In genomic region chr10:23450997-23451396, GRCm38 (mm10) we compare ENCODE assay signal across 17 mouse cellular contexts.
DNase-seq lines count a peak whose midpoint lies in the region; ATAC-seq and TF ChIP-seq lines count a peak whose summit lies in the region.
"Had no signal": no experiment of that assay in that cellular context is flagged by ENCODE, and none has a peak within 500 bp of the region (broad histone marks: within the 10 kb centered on the region; RNA-seq: fewer than 3 reads in every experiment).

No protein-coding gene starts in this region.

- H3K4me1 ChIP-seq in embryonic facial prominence, embryonic 13.5 days: peaks cover 19% of the 10 kb centered on the region
- H3K4me1 ChIP-seq in embryonic facial prominence, embryonic 10.5 days: peaks cover 16% of the 10 kb centered on the region
- H3K4me1 ChIP-seq in midbrain, postnatal 0 days (ENCODE audit: insufficient read depth, low read length): no peaks in the 10 kb centered on the region
- peaks cover 4% of the 10 kb centered on the region; the same call in 1 of the 2 replicates for H3K4me1 ChIP-seq in midbrain, embryonic 11.5 days (ENCODE audit: control insufficient read depth, insufficient read depth, low read length)
- no peaks in the 10 kb centered on the region for H3K4me1 ChIP-seq in E14TG2a.4 (replicated peaks; ENCODE audit: low read depth, low read length)
- H3K4me1 ChIP-seq in limb, embryonic 11.5 days (ENCODE audit: control insufficient read depth, insufficient read depth, low read length): peaks cover 16% of the 10 kb centered on the region
- peaks cover 14% of the 10 kb centered on the region for H3K4me1 ChIP-seq in neural tube, embryonic 15.5 days
- H3K4me1 ChIP-seq: heart, embryonic 10.5 days; stomach, embryonic 15.5 days had no signal

- H3K4me3 ChIP-seq in embryonic facial prominence, embryonic 13.5 days: no peak overlapping the region
- no peak overlapping the region for H3K4me3 ChIP-seq in embryonic facial prominence, embryonic 10.5 days
- H3K4me3 ChIP-seq in midbrain, postnatal 0 days (ENCODE audit: low read depth, low read length): no peak overlapping the region
- H3K4me3 ChIP-seq in midbrain, embryonic 11.5 days (ENCODE audit: low read depth, low read length): no peak overlapping the region
- no peak overlapping the region for H3K4me3 ChIP-seq in E14TG2a.4 (replicated peaks; ENCODE audit: low read length)
- no peak overlapping the region for H3K4me3 ChIP-seq in limb, embryonic 11.5 days (ENCODE audit: low read depth, low read length)
- no peak overlapping the region for H3K4me3 ChIP-seq in neural tube, embryonic 15.5 days (replicated peaks)
- H3K4me3 ChIP-seq: erythroblast, embryonic 14.5 days; heart, embryonic 10.5 days; limb, embryonic 15.5 days; midbrain, embryonic 13.5 days; stomach, embryonic 15.5 days had no signal

- no peaks in the 10 kb centered on the region for H3K36me3 ChIP-seq in embryonic facial prominence, embryonic 13.5 days
- H3K36me3 ChIP-seq in embryonic facial prominence, embryonic 10.5 days (replicated peaks): no peaks in the 10 kb centered on the region
- H3K36me3 ChIP-seq in midbrain, postnatal 0 days (ENCODE audit: insufficient read depth, low read length): no peaks in the 10 kb centered on the region
- H3K36me3 ChIP-seq in midbrain, embryonic 11.5 days (ENCODE audit: control insufficient read depth, insufficient read depth, low read length): no peaks in the 10 kb centered on the region
- no peaks in the 10 kb centered on the region for H3K36me3 ChIP-seq in E14TG2a.4 (ENCODE audit: insufficient read depth, low read length)
- H3K36me3 ChIP-seq in limb, embryonic 11.5 days (ENCODE audit: control insufficient read depth, insufficient read depth, low read length): no peaks in the 10 kb centered on the region
- H3K36me3 ChIP-seq in neural tube, embryonic 15.5 days: no peaks in the 10 kb centered on the region
- H3K36me3 ChIP-seq: heart, embryonic 10.5 days; limb, embryonic 15.5 days; midbrain, embryonic 13.5 days; stomach, embryonic 15.5 days had no signal

- no peak overlapping the region for H3K9ac ChIP-seq in embryonic facial prominence, embryonic 13.5 days
- no peak overlapping the region for H3K9ac ChIP-seq in midbrain, postnatal 0 days (replicated peaks; ENCODE audit: low read length, poor library complexity, severe bottlenecking)
- H3K9ac ChIP-seq in midbrain, embryonic 11.5 days (ENCODE audit: low read length): no peak overlapping the region
- no peak overlapping the region for H3K9ac ChIP-seq in limb, embryonic 11.5 days (ENCODE audit: low read length)
- H3K9ac ChIP-seq in neural tube, embryonic 15.5 days (replicated peaks): no peak overlapping the region
- H3K9ac ChIP-seq: limb, embryonic 15.5 days; midbrain, embryonic 13.5 days; stomach, embryonic 15.5 days had no signal

- H3K4me2 ChIP-seq in embryonic facial prominence, embryonic 13.5 days: no peak overlapping the region
- H3K4me2 ChIP-seq in midbrain, postnatal 0 days (ENCODE audit: low read depth, low read length, poor library complexity, severe bottlenecking): no peak overlapping the region
- no peak overlapping the region for H3K4me2 ChIP-seq in midbrain, embryonic 11.5 days
- no peak overlapping the region for H3K4me2 ChIP-seq in limb, embryonic 11.5 days (ENCODE audit: low read depth, severe bottlenecking)
- no peak overlapping the region for H3K4me2 ChIP-seq in neural tube, embryonic 15.5 days
- H3K4me2 ChIP-seq: limb, embryonic 15.5 days; midbrain, embryonic 13.5 days; stomach, embryonic 15.5 days had no signal

- ATAC-seq in embryonic facial prominence, embryonic 13.5 days (ENCODE audit: insufficient number of reproducible peaks, insufficient read depth, low FRiP score, low TSS enrichment, low read depth): no peak
- no peak for ATAC-seq in midbrain, postnatal 0 days (ENCODE audit: low FRiP score)
- ATAC-seq in midbrain, embryonic 11.5 days (ENCODE audit: low FRiP score): no peak
- ATAC-seq in limb, embryonic 11.5 days (ENCODE audit: insufficient number of reproducible peaks, low FRiP score, low TSS enrichment, low read depth): no peak
- no peak for ATAC-seq in neural tube, embryonic 15.5 days (ENCODE audit: low FRiP score)
- ATAC-seq: inflammation-experienced regulatory T-cells, adult 6 months; midbrain, embryonic 13.5 days had no signal

- no peaks in the 10 kb centered on the region for H3K27me3 ChIP-seq in embryonic facial prominence, embryonic 13.5 days
- no peaks in the 10 kb centered on the region for H3K27me3 ChIP-seq in embryonic facial prominence, embryonic 10.5 days (replicated peaks; ENCODE audit: low read depth, poor library complexity, severe bottlenecking)
- H3K27me3 ChIP-seq in midbrain, postnatal 0 days (ENCODE audit: insufficient read depth, low read length): no peaks in the 10 kb centered on the region
- no peaks in the 10 kb centered on the region for H3K27me3 ChIP-seq in midbrain, embryonic 11.5 days (ENCODE audit: control insufficient read depth, insufficient read depth, low read length)
- H3K27me3 ChIP-seq in E14TG2a.4 (ENCODE audit: insufficient read depth, low read length): no peaks in the 10 kb centered on the region
- H3K27me3 ChIP-seq in limb, embryonic 11.5 days (ENCODE audit: control insufficient read depth, insufficient read depth, low read length): no peaks in the 10 kb centered on the region
- no peaks in the 10 kb centered on the region for H3K27me3 ChIP-seq in neural tube, embryonic 15.5 days (replicated peaks)
- H3K27me3 ChIP-seq: limb, embryonic 15.5 days; midbrain, embryonic 13.5 days; stomach, embryonic 15.5 days had no signal

- 83% methylated on average over 3 of the region's 3 CpGs for WGBS in embryonic facial prominence, embryonic 13.5 days
- 89% methylated on average over 3 of the region's 3 CpGs for WGBS in embryonic facial prominence, embryonic 10.5 days
- WGBS in midbrain, postnatal 0 days: 86% methylated on average over 3 of the region's 3 CpGs
- WGBS in midbrain, embryonic 11.5 days: 95% methylated on average over 3 of the region's 3 CpGs
- 92% methylated on average over 3 of the region's 3 CpGs for WGBS in limb, embryonic 11.5 days
- WGBS in neural tube, embryonic 15.5 days: 91% methylated on average over 3 of the region's 3 CpGs

- H3K9me3 ChIP-seq in embryonic facial prominence, embryonic 13.5 days: no peaks in the 10 kb centered on the region
- no peaks in the 10 kb centered on the region for H3K9me3 ChIP-seq in embryonic facial prominence, embryonic 10.5 days
- no peaks in the 10 kb centered on the region for H3K9me3 ChIP-seq in midbrain, postnatal 0 days (ENCODE audit: low read length)
- H3K9me3 ChIP-seq in midbrain, embryonic 11.5 days (ENCODE audit: control insufficient read depth, low read length): no peaks in the 10 kb centered on the region
- H3K9me3 ChIP-seq in E14TG2a.4 (ENCODE audit: low read length): no peaks in the 10 kb centered on the region
- H3K9me3 ChIP-seq in limb, embryonic 11.5 days (ENCODE audit: control insufficient read depth, low read length): no peaks in the 10 kb centered on the region
- no peaks in the 10 kb centered on the region for H3K9me3 ChIP-seq in neural tube, embryonic 15.5 days (replicated peaks)
- H3K9me3 ChIP-seq: heart, embryonic 10.5 days; limb, embryonic 15.5 days; midbrain, embryonic 13.5 days; stomach, embryonic 15.5 days had no signal

- TF ChIP-seq CTCF in midbrain, postnatal 0 days (IDR thresholded peaks at IDR 0.05): 0 out of 2 replicates have a peak, but pooled peaks have one; percentile 15
- peak; percentile 38 for TF ChIP-seq CTCF in E14TG2a.4 (conservative IDR thresholded peaks at IDR 0.05; ENCODE audit: low read length)

- DNase-seq in embryonic facial prominence, embryonic 10.5 days (ENCODE audit: low spot score): no peak
- DNase-seq in midbrain, postnatal 0 days (ENCODE audit: low spot score): no peak
- DNase-seq in midbrain, embryonic 11.5 days (ENCODE audit: low spot score, missing footprints): no peak
- peak; percentile 43 for DNase-seq in limb, embryonic 11.5 days (ENCODE audit: low spot score)
- DNase-seq in MN1 (ENCODE audit: low spot score): no peak
- DNase-seq: gastrocnemius, postnatal 14 days; kidney, postnatal 14 days; lung, postnatal 14 days had no signal

- H3K27ac ChIP-seq in embryonic facial prominence, embryonic 13.5 days: 0 out of 2 replicates have a peak overlapping the region, but pooled peaks have one; percentile 4
- H3K27ac ChIP-seq in embryonic facial prominence, embryonic 10.5 days (replicated peaks): no peak overlapping the region
- H3K27ac ChIP-seq in midbrain, postnatal 0 days (ENCODE audit: low read depth, low read length): no peak overlapping the region
- no peak overlapping the region for H3K27ac ChIP-seq in midbrain, embryonic 11.5 days (ENCODE audit: low read depth, low read length)
- no peak overlapping the region for H3K27ac ChIP-seq in limb, embryonic 11.5 days (replicated peaks; ENCODE audit: low read depth, low read length)
- no peak overlapping the region for H3K27ac ChIP-seq in neural tube, embryonic 15.5 days (replicated peaks)
- H3K27ac ChIP-seq: heart, embryonic 10.5 days; limb, embryonic 15.5 days; midbrain, embryonic 13.5 days; stomach, embryonic 15.5 days had no signal
